Mouse (Mus musculus): ENCODE data around the gene Flot1. TPM values are rescaled to one million over a fixed set of nuclear protein-coding genes. Genes with fewer than 3 reads are reported as not detected.

Gene Flot1
- 10 to 100 TPM; 62.9 to 71.2 TPM for total RNA-seq (2021)
- long read RNA-seq, experiment 1, transcript Flot1-201 (13 exons, 1,825 nt), result major isoform, 60 of 71 reads
- long read RNA-seq, experiment 1, partial matches to known transcripts, result 3 of 71 reads
- long read RNA-seq, experiment 1, other reads (novel, unspliced or antisense), result 8 of 71 reads
- long read RNA-seq, experiment 2, transcript Flot1-201 (13 exons, 1,825 nt), result major isoform, 164 of 187 reads
- long read RNA-seq, experiment 2, partial matches to known transcripts, result 13 of 187 reads
- long read RNA-seq, experiment 2, other reads (novel, unspliced or antisense), result 9 of 187 reads

DNA sequence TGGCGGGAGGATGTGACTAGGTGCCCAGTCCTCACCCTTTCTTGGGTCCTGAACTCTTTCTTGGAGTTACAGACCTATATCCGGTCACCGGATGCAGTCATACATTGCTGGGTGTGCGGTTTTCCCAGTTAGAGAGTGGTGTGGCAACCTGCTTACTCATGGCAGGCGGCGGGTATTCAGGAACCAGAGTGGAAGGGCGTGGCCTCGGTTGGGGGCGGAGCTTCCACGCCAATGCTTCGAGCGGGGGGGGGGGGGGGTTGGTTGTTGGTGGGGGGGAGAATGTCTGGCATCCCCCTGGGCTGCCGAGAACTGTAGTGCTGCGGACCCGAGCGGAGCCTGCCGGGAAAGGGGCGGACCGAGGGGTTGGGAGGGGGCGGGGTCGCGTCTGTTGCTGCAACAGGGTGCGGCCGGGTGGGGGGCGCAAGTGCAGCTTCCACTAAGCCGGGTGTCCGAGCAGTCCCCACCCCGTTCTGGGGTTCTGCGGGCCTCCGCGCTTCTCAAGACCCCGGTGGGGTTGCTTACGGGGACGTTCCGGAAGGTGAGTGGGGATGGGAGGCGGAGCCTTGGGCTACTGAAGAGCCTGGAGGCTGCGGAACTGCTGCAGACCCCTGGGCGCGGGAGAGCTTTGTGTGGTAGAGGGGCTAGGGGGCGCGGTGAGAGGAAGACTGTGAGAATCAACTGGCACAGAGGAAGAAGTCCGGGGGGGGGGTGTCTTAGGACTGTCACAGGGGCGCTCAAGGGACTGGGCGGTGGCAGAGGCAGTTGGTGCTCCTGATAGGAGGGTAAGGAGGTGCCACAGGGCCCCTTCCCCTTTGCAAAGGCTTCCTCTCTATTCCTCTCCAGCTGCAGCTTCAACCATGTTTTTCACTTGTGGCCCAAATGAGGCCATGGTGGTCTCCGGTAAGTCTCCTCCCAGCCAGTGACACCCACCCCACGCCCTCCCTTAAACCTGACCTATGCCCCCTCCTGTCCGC is at the start of gene Flot1:
TSS of gene Flot1 (plus strand) at position 267 of the 974 bp plus-strand sequence.
- DNase-seq (ENCODE audit: low spot score in 2 of 2), result peak; percentile 76 to 84

DNA sequence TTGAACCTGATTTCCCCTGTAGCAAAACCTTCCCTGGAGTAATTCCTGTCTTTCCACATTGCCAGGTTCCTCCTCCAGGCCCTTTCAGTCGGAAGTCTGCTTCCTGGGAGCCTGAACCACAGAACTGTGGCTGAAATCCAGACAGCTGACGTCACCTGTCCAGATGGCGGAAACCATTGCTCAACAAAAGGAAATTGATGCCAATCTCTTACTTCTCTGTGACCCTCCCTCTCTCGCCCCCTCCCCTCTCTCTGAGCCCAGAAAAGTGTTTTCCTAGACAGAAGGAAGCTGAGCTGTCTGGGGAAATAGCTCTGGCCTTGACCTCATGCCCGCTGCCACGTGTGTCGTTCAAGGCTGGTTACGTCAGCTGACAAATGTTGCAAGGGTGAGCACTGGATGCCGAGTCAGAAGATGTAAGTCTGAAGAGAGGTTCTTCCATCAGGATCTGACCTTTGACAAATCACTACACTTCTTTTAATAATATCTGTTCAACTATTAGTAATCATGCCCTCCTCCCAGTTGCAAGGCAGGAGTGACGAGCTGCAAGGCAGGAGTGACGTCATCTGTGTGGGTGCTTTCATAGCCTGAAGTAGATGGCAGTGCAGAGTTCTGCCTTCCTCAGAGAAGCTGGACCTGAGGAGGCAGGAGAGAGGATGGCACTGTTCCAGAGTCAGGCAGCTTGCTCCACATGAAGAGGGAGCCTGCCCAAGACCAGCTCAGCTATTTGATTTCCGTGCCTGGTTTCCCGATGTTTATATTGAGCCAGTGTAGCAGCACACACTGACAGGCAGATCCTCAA is 46.0 kb upstream of the Flot1 start:
- DNase-seq (ENCODE audit: low spot score in 2 of 2), result peak; percentile 73 to 84

DNA sequence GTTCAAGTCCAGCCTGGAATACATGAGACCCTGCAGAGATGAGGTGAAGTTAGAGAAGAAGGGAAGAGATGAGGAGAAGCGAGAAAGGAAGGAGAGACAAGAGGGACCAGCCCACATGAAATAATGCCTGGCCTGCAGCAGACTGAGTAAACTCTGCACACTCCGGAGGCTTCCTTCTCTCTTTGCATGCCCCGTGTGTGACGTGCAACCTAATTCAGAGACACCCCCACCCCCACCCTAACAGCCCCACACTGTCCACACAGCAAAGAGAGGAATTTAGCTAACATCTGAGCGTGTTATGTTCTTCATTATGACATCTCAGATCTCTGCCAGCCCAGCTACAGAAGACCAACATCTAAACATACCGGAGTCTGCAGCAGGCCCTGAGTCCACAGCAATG is 44.1 kb upstream of the Flot1 start:
- DNase-seq (ENCODE audit: low spot score in 2 of 2), result no peak

DNA sequence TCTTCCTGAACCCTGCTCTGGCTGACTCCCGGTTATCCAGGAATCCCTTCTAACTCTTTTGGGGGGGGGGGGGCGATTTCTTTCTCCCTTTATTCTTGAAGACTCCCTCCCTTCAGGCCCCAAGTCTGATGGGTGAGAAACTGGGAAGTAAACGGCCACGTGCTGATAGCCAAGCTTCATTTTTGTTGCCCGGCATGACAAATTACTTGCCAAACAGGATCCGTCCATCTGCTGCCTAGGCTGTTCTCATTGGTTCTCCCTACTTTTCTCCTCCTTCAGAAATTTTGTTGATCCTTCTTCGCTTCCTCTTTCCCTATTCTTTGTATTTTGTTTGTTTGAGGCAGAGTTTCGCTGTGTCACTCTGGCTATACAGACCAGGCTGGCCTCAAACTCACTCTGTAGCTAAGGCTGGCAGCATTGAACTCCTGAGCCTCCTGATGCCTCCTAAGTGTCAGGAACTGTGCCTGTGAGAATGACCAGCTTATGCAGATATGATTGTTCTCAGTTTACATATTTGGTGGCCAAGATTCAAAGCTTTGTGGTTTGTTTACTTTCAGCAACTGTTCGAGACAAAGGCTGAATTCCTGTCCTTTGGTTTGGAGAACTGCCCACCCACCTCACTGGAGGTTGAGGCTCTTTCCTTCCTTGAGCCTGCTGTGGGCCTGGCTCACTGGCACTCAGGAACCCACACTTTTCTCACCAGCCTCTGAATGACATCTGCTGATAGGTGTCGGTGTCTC is 43.4 kb upstream of the Flot1 start:
- DNase-seq (ENCODE audit: low spot score in 2 of 2), result no peak

DNA sequence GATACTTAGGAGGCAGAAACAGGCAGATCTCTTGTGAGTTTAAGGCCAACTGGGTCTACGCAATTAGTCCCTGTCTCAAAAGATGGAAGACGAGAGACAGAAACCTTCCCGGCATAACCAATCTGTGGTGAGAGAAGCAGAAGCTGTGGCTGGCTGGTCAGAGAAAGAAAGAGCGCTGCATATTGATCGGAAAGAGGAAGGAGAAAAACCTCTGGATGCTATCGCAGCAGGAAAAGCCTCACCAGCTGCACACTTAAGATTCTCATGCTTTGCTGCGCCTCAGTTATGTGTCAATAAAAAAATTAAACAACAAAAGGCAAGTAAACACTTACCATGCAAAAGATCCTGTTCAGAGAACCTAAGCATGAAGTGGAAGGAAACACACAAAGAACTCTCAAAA is 42.7 kb upstream of the Flot1 start:
- no peak for DNase-seq (ENCODE audit: low spot score in 2 of 2)

DNA sequence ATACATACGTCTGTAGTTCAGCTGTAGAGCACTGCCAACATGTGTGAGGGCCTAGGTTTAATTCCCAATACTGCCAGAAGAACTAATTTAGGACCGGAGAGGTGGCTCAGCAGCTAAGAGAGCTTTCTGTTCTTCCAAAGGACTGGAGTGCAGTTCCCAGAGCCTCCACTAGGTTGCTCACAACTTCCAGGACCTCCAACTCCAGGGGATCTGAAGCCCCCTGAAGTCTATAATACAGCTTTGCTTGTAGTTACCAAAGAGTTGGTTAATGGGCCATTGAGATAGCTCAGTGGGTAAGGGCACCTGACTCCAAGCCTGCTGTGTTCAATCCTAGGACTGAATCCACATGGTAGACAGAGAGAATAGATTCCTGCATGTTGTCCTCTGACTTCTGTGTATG is 40.6 kb upstream of the Flot1 start:
- DNase-seq (ENCODE audit: low spot score in 2 of 2), result no peak

DNA sequence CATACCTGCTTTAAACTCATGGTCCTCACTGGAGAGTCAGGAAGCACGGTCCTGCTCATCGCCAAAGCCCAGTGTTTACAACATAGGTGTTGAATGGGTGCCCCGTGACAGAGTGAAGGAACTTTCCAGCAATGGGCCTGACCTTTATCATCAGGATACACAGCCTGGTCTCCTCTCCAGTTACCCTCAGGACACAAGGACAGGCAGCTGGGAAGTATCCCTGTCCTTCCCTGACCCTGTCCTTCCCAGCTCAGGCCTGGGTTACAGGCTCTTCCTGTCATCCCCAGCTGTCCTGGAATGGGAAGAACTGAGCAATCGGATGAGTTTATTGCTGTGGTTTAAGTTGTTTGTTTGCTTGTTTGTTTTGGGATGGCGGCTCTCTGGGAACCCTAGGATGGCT is 40.1 kb upstream of the Flot1 start:
- no peak for DNase-seq (ENCODE audit: low spot score in 2 of 2)

DNA sequence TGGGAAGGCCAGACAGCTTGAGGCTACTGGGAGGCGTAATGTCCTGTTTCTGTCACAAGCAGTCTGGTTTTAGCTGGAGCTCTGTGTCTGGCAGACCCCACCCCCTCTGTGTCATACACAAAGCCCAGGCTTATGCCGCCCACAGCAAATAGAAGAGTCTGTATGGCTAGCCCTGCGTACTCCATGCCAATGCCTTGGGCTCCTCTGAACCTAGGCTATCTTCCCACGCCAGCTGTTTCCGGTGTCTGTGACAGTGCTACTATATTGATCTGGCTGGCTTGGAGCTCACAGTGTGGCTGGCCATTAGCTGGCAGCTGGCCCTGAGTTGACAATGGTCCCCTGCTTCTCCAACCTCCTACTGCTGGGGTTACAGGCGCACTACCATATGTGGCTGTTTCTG is 39.1 kb upstream of the Flot1 start:
- DNase-seq (ENCODE audit: low spot score in 2 of 2), result no peak

DNA sequence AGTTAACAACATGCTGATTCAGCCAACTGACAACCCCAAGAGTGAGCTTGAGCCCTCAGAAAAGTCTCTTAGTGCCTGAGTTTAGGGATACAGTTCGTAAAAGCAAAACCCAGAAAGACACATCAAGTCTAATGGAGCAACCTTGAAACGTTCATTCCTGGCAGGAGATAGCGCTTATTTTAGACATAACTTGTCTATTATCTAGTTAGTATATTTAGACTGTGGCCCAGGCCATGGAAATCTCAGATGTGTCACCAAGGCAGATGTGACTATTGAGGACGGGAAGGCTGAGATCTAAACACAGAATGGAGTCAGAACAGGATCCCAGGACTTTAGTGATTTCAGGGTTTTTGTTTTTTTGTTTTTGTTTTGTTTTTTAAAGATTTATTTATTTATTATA is 37.9 kb upstream of the Flot1 start:
- no peak for DNase-seq (ENCODE audit: low spot score in 2 of 2)

DNA sequence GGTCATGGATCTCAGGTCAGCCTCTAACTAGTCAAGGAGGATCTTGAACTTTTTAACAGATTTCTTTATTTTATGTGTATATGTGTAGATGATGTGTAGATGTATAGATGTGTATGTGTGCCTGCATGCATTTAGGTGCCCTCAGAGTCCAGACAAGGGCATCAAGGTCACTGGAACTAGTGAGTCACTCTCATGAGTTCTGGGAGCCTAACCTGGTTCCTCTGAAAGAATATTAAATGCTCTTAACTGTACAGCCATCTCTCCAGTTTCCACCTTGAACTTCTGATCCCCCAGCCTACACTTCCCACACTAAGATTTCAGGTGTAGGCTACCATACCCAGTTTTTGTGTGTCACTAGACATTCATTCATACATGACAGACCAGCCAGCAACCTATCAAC is 35.5 kb upstream of the Flot1 start:
- no peak for DNase-seq (ENCODE audit: low spot score in 2 of 2)

DNA sequence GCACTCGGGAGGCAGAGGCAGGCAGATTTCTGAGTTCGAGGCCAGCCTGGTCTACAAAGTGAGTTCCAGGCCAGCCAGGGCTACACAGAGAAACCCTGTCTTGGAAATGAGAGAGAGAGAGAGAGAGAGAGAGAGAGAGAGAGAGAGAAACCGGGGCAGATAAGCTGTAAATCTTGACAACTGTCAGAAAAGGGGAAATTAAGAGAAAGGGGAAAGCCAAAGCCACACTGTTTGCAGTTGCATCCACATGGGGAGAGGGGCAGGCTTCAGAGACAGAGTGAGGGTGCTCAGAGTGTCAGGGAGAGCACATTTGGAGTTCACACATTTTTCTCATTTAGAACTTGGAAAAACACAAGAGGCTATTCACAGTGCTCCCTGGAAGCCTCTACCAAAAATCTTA is 35.0 kb upstream of the Flot1 start:
- DNase-seq (ENCODE audit: low spot score in 2 of 2), result no peak

DNA sequence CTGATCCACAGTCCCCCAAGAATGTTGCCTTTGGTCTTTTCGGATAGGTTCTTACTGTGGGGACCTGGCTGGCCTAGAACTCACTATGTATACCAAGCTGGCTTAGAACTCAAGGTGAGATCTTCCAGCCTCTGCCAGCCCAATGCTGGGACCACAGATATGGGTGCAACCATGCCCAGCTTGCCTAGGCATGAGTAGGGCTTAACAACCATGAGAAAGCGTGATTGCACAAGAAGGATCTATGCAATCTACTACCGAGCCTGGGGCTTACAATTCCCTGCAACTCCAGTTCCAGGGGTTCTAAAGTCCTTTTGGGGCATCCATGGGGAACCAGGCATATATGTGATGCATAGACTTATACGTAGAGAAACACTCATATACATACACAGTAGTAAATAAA is 32.1 kb upstream of the Flot1 start:
- DNase-seq (ENCODE audit: low spot score in 2 of 2), result no peak

DNA sequence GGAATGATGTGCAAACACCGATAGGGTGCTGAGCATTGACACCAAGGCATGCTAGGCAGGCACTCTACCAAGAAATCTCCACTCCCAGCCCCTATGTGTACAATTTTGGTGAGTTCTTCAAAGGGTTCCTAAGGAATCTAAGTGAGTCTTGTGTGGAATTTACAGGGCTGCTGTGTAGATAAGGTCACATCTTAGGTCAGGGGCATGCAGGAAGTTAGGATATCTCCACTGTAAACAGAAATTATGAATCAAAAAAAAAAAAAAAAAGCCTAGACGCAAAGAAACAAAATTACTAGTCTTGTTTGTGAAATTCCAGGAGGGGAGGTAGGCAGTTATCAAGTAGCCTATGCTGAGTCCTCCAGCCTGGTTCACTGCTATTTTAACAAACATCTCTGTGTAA is 30.2 kb upstream of the Flot1 start:
- no peak for DNase-seq (ENCODE audit: low spot score in 2 of 2)

DNA sequence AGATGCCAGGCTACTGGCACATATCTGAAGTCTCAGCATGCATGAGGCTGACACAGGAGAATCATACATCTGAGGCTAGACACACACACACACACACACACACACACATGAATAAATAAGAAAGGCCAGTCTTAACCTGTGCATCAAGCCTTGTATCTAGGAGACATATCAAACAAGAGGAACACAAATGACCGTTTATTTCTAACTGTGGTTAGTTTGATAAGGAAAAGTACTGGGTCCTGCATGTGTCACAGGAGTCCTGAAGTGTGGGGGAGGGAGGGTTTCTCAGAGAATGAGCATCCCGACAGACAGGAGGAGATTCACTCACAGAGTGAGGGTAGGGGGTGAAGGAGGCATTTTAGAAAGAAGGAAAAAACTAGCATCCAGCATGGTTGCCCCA is 27.9 kb upstream of the Flot1 start:
- DNase-seq (ENCODE audit: low spot score in 2 of 2), result no peak

DNA sequence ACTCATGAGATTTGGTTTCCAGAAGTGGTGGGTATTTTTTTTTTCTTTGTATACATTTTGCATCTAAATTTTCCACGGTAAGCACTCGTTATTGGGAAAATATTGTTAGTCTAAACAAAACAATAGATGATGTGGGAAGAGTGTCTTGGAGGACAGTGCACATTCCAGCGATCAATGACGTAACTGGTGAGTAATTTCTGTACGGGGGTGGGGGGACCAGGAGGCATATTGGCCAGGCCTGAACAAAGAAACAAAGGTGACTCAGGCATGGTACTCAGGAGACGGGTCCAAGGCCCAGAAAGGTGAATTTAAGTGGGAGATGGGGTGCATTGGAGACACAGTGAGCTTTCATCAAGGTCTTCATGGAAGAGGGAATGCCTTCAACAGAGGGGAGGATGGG is 27.4 kb upstream of the Flot1 start:
- no peak for DNase-seq (ENCODE audit: low spot score in 2 of 2)

DNA sequence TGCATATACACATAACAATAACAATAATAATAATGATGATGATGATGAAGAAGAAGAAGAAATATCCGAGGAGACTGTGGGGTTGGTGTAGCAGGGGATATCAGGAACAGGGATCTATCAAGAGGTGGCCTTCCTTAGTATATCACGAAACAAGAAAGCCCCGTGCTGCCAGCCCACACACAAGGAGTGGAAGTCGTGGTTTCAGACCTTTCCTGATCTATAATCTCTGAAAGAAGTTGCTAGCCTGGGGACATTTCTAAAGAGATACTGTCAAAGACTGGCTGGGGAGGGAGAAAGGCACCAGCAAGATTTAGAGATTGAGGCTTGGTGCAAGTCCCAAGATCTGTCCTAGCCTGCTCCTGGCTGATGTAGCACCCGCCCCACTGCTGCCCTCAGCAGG is 26.2 kb upstream of the Flot1 start:
- DNase-seq (ENCODE audit: low spot score in 2 of 2), result no peak

DNA sequence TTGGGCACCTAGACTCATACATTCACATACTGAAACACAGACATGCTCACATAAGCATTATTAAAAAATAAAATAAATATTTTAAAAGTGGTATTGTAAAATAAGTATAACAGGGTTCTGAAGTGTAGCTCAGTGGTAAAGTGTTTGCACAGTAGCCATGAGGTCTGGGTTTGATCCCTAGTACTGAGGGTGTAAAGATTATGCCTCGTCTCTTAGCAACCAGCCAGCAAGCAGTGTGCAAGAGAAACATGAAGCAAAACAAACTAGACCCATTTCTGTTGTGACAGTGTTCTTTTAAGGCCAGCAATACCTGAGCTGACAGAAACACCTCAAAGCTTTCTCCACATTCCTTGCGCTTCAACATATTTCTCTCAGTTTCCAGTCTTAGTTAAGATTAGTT is 22.1 kb upstream of the Flot1 start:
- no peak for DNase-seq (ENCODE audit: low spot score in 2 of 2)

DNA sequence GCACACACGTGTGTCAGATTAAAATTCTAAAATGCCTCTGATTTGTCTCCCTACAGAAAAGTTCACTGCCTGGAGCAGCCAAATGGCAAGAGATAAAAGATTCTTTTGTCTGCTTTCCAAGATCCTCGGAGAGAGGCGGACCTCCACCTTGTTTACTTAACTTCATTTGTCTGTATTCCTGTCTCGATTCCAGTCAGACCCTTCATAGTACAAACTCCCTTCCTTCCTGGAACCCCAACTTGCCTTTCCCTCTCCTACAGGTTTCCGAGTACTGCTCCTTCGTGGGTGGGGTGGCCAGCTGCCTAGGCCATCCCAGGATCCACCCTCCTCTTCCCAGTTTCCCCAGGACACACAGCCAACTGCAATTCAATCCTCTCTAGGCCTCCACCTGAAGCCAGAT is 20.0 kb upstream of the Flot1 start:
- no peak for DNase-seq (ENCODE audit: low spot score in 2 of 2)

DNA sequence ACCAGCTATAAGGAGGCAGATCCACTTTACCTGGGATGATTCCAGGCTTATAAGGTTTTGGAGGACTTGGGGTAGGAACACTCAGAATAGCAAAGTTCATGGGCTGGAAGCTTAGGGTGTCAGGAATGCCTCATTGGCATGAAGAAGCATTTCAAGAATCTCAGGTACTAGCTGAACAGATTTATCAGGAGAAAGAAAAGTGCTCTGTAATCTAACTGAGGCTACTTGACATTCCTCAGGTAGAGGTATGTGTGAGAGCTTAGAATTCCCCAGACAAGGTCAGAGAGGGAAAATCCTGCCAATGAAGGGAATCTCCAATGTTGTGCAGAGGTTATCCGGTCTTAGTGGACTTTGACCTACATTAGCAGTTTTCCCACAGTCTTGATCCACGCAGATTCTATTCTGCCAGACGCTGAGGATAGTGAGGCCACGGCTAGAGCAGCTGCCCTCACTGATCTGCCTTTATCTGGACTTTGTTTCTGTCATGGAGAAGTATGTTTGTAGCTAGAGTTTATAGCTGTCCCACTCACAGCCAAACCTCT is 19.1 kb upstream of the Flot1 start:
- DNase-seq (ENCODE audit: low spot score in 2 of 2), result no peak

DNA sequence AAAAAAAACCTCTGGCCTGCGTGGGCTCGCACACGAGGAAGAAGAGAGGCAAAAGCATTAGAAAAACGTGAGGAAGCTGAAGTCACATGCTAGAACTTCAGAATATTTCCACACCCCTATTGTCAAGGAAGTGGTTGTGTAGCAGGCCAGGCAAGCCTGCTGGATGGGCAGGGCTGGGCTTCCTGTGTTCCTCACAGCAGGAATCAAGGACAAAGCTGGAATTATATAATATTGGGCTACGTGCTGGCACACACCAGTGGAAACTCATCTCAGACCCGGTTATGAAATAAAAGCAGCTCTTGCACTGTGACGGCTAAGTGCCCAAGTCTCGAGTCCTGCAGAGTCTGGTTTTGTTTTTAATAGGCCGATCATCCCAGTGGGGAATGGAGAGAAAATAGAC is 15.0 kb upstream of the Flot1 start:
- no peak for DNase-seq (ENCODE audit: low spot score in 2 of 2)

DNA sequence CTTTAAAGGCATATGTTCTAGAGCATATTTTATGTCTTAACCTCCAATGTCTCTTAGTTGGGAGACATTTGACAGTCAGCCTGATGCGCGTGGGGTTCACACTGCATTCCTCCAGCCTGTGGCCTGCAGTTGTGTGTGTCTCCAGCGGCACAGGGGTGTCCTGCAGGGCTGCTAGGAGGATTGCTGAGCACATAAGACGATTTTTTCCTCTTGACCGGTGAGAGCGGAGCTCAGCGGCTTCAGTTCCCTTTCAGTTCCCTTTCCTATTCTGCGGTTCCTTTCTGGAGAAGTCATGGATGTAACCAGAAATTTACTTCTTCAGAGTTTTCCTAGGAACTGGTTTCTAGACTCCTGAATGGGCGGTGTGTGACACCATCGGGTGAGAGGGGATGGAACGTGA is 13.6 kb upstream of the Flot1 start:
- DNase-seq (ENCODE audit: low spot score in 2 of 2), result no peak

Data from adrenal gland, adult 18-20 months (tissue).